Mouse (Mus musculus) gastrocnemius, postnatal 25 days (tissue): ENCODE measurements around the gene Ccdc142. TPM values are rescaled to one million over a fixed set of nuclear protein-coding genes. Genes with fewer than 3 reads are reported as not detected.

Experiments
- DNase-seq: peaks from one replicate; pipeline ENCODE4 v3.0.0; 2022
- long read RNA-seq, 2 experiments: library from polyadenylated mRNA; stranded (forward); transcript quantifications; one replicate each; pipeline ENCODE4 v2.0.0; 2021
- total RNA-seq, 2 experiments: library from RNA; stranded (reverse); gene quantifications; 1 replicate in 1 of 2; 2 replicates in 1 of 2; pipeline ENCODE4 v1.2.3; 2021

Ccdc142 gene
- 1 to 10 TPM in 1 of 2 experiments, under 1 TPM in 1; 0.54 to 1.7 TPM for total RNA-seq
- long read RNA-seq, experiment 1: 0 reads
- long read RNA-seq, experiment 2: 0 reads

DNA sequence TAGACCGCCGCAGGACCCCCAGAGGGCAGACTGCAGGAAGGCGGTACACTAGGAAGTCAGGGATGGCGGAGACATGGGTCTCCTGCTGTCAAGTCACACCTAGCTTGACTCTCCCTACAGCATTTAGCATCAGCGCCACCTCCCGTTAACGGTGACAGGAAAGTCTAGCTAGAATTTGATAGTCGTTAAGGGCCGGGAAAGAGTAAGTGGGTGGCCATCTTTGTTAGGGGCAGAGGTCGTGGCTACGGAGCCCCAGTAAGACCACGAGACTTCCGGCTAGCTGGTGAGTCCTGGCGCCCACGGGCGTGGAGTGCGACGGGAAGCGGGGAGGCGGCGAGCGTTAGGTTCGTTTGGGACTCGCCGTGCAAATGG is at the start of gene Ccdc142, which contains the start of gene Gm42688:
TSS of gene Ccdc142 (plus strand) at position 286 of the 372 bp plus-strand sequence.
TSS of gene Gm42688 (plus strand) at position 302 of the 372 bp plus-strand sequence.
- DNase-seq: peak; percentile 87

DNA sequence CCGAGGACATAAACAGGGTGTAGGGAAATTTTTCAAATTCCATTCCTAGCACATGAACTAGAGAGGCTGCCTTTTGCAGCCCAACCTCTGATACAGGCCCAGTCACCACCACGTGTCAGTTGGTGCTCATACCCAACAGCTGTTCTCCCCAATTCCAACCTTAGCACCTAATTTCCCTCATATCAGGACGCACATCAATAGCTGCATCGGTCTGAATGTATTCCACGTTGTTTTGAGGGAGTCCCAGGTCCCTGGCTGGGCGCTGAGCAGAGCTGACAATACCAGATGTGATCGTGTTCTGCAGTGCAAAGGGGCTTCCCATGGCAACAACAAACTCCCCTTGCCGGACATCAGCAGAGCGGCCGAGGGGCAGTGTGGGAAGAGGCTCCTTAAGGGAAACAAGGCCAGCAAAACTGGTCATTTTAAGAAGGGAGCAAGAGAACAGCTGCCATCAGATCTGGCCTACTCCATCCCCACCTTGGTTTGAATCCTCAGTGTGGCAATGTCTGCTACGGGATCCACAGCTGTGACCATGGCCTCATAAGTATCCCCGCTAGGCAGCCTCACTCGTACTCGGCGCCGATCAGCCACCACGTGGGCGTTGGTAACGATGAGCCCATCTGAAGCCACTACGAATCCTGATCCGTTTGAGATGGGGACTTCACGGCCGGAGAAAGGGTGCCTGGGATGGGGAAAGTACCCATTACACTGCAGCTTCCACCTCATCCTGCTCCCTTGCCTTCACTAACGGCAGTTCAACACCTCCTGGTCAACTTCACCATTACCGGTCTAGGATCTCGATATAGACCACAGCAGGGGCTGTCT is 48.1 kb upstream of the Ccdc142 start:
- DNase-seq: no peak

DNA sequence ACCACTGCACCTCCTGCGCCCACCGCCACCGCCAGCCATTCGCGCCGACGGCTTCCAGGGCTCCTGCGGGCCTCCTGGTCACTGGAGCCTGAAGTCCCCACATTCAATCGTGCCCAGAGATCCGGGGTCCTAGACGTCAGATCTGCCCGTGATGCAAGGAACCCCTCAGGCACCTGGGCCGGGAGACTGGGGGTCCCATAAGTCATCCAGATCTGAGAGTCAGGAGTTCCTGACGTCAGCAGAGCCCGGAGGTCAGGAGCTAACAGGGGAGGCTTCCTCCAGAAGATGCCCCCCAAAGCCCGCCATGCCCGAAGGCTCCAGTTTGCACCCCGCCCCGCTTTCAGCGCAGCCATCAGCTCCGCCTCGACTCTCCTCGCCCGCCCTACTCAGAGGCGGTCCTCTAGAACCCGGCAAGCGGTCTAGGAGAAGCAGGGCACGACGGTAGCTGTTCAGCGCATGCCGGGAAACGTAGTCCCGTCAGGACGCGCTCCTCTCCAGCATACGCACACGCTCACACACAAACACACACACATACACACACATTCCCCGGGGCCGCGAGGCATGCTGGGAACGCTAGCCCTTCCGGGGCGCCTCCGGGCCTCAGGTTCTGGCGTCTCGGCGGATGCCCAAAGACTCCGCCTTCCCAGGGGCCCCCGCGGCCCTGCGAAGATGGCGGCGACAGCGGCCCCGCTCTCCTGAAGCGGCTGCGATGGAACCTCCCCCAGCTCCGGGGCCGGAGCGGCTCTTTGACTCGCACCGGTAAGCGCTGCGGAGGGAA is 47.1 kb upstream of the Ccdc142 start, which contains the start of gene Aup1:
TSS of gene Aup1 (plus strand) at position 448 of the 778 bp plus-strand sequence.
- DNase-seq: peak; percentile 97

DNA sequence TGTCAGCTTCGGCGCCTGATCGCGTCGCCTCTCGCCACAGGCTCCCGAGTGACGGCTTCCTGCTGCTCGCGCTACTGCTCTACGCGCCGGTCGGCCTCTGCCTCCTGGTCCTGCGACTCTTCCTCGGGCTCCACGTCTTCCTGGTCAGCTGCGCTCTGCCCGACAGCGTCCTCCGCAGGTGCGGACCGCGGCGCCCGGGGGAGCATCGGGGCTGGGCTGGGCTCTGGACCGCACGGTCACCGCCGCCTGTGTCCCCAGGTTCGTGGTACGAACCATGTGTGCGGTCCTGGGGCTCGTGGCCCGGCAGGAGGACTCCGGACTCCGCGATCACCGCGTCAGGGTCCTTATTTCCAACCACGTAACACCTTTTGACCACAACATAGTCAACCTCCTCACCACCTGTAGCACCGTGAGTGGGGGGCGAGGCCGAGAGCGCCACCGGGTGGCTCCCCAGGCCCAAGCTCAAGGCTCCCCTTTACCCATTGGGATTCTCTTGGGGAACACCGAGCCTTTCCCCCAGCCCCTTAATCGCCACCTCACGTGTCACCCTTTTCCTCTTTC is 46.5 kb upstream of the Ccdc142 start, which contains the start of gene Htra2:
TSS of gene Htra2 (minus strand) at position 403 of the 561 bp plus-strand sequence.
- no peak for DNase-seq

DNA sequence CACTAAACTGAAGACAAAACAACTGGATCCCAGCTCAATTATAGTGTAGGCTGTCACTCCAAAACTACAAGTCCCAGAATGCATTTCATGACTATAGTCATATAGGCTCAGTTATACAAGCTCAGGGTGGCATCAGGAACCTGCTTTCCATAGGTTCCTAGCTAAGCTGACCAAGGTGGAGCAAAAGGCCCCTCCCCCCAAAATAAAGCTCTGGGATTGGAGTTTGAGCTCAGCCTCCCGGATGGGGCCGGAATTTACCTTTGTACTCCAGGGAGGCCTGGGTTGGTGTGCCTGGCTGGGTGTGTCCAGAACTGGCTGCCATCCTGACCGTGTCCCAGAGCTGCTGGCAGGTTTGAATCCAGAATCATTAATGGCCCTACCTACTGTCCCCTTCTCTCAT is 43.6 kb upstream of the Ccdc142 start, which contains the start of gene Dqx1:
TSS of gene Dqx1 (plus strand) at position 55 of the 400 bp plus-strand sequence.
- DNase-seq: no peak

DNA sequence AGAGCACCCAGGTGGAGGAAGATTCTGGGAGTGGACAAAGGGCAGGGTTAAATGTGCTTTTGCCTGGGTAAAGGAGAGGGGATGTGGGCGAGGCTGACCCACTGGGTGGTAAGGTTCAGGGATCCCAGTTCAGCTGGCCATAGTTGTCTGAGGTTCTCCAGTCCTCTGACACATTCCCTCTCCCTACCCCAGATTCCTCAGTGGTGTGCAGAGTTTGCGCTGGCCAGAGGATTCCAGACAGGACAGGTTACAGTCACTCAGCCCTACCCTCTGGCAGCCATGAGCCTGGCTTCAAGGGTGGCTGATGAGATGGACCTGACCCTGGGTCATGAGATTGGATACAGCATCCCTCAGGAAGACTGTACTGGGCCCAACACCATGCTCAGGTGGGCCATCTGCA is 42.7 kb upstream of the Ccdc142 start:
- no peak for DNase-seq

DNA sequence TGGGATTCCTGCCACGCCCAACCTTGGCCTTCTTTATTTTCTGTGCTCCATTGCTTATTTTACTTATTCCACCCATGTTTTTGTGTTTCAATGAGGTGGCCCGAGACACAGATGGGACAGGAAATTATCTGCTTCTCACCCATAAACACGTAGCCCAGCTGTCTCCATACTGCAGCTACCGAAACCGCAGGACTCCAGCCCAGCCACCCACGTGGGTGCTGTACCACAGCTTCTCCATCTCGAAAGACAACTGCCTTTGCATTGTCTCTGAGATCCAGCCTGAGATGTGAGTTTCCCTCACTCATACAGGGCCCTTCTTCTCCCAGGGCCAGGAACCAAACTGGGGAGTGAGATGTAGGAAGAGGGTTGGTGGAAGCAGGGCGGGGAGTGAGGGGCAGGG is 35.4 kb upstream of the Ccdc142 start:
- no peak for DNase-seq

DNA sequence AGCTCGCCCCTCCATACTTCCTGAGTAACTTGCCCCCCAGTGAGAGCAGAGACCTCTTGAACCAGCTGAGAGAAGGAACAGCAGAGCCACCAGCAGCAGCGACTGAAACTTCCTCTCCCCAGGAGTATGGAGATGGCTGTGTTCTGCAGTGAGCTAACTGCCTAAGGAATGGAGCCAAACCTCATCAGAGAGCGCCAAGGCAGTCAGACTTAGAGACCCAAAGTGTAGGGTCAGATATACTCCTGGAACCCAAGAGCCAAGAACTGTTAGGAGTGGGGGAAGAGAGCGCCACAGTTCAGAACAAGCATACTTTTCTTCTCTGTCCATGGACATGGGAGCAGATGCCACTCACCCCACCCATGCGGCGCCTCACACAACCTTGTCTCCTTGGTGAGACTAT is 35.0 kb upstream of the Ccdc142 start:
- DNase-seq: no peak

DNA sequence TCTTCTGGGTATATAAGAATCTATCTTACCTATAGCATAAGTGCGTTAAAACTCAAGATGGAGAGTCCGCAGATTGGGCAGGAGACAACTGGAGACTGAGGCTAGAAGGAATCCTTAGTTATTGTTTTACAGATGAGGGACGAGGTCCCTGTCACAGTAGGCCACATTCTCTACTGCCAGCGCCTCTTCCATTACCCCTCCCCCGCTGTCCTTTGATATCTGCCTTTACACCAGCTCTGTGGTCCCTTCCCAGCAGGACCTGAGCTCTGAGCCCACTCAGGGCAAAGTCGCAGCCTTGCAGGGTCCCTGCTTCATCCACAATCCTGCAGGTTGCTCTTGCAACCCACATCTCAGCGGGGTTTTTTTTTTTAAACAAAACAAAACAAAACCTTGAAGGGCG is 33.2 kb upstream of the Ccdc142 start:
- no peak for DNase-seq

DNA sequence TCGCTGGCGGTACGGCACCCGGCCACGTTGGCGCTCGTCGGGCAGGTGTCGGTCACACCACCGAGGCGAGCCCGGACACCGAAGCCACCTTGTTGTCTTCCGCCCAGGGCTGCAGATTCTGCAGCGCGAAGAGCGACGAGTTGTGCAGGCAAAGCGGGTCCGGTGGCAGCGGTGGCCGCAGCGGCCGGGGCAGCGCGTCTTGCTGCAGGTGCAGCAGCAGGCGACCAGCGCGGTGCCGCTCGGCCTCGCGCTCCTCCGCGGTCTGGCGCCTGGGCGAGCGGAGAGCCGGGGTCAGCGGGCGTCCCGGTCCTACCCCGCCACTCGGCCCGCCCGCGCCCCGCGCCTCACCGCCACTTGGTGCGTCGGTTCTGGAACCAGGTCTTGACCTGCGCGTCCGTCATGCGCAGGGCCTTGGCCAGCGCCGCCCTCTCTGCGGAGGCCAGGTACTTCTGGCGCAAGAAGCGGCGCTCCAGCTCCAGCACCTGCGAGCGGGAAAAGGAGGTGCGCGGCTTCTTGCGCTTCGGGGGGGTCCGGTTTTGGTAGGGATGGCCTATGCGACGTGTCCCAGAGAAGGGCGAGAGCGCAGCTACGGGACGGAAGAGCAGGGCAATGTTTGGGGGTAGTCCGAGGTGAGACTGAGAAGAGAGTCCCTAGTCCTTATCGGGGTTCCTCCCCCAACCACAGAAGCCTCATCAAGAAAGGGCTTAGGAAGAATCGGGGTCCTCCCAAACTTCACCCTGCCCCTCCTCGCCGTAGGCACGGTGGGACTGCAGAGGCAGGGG is 32.5 kb upstream of the Ccdc142 start:
- DNase-seq: no peak

DNA sequence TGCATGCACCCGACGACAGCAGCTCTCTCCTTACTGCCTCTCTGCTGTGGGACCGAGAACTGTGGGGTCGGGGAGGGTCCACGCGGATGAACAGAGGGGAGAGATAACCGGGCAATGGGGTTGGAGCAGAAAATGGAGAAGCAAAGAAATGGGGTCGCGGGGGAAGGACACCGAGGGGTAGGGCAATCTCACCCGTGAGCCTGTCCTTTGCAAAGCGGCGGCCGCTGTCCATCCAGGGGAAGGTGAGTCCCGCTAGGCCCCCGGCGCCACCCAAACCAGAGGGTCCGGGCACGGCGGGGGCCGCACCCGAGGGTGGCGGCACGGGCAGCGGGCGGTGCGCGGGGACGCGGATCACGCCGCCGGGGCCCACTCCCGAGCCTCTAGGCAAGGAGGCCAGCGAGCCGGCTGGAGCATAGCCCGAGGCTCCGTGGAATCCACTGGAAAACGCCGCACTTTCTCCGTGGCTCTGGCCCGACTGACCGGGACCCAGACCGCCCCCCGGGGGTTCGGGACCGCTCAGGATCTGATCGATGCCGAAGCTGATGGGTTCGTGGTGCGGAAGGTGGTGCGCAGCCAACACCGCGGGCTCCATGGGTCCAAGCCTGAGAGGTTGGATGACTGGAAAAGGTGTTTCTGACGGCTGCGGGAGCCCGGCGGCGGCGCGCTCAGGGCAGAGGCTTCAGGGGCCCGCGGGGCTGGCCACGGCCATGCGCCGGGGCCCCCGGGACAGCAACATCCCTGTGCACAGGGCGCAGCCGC is 31.7 kb upstream of the Ccdc142 start:
- no peak for DNase-seq

DNA sequence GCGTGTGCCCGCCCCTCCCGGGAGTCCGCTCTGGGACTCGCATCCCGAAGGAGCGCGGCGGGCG is 31.3 kb upstream of the Ccdc142 start, which contains the start of gene Tlx2:
TSS of gene Tlx2 (minus strand) at position 47 of the 64 bp plus-strand sequence.
- DNase-seq: no peak

DNA sequence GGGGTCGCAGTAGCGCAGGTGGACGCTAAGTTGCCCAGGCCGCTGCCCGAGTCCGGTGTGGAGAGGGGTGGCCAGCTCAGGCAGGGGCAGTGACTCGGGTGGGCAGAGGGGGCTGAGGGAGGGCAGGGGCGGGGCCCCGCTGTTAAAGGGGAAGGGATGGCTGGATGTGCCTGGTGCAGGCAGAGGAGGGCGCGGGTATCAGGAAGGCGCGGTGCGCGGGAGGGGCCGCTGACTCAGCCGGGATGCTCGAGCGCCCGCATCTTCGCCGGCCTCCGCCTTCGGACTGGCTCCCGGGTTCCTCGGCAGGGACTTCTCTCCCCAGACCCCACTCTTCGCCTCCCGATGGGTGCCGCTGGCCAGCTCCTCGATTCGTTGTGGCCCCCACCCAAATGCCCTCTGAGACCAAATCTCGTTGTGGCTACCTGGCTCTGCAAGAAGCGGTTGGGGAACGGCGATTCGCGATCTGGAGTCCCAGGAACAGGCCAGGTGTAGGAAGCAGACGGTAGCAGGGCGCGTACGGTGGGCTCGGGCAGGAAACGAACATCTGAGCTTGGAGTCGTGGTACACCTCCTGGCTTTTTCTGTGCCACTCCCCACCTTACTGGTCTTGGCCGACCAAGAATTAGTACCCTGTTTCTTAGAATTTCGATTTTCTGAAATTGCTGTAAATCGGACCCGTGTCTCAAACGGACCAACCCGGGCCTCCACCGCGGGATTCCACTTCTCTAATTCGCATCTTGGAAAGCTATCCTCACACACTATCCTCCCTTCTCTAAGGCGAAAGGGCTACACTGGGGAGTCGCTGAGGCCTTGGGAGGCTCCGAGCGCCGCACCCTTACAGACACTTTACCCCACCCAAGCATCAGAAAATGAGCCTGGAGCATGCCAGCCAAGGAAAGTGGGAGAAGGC is 30.8 kb upstream of the Ccdc142 start:
- no peak for DNase-seq

DNA sequence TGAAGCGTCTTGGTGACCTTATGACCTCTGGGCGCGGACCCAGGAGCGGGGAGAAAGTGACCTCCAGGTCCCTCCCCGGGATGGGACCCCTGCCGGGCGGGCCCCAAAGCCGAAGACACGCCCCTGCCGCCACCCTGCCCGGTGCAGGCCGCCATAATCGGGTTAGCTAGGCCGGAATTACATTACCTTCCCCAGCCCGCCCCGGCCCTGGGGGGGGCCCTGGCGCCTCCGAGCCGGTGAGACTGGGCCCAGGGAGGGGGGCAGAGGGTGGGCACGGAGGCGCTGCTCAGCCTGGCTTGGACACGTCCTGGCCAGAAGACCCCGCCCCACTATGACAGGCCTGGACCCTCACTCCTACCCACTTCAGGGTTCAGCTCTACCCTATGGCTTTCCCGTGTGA is 30.2 kb upstream of the Ccdc142 start:
- no peak for DNase-seq

DNA sequence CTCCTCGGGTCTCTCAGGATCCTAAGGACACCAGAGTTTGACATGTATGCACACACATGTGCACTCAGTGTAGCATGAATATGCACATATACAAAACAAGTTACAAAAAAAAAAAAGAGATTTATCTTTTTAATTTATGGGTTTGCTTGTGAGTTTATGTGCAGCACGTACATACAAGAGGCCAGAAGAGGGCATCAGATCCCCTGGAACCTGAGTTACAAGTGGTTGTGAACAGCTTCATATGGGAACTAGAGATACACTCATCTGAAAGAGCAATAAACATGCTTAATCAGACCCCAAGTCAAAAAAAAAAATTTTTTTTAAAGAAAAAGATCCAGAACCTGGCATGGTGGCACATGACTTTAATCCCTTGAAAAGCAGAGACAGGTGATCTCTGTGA is 26.4 kb upstream of the Ccdc142 start:
- no peak for DNase-seq

DNA sequence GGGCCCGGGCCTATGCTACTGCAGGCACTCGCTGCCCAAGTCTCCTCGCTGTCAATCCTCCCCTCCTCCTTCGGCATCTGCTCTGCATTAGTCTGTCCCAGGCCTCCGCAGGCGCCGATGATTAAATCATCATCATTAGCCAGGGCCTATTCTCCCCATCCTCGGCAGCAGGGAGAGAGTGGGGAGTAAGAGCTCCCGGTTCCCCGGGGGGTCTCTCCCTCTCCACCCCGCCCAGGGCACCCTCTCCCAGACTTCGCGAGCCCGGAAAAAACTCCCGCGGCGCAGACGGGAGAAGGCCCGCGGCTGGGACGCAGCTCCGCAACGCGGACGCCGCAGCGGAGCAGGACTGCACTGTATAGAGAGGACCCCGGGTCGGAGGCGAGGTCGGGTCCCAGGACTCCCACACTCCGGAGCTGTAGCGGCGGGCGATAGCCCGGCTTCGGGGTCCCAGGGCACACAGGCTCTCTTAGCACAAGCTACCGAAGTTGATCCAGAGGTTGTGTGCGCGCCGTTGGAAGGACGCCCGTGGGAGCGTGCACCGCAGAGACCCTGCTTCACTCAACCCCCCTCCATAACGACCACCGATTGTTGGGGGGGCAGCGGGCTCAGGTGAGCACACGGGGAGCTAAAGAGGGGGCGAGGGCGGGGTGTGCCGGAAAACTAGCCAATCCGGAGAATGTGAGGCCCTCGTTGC is 23.6 kb upstream of the Ccdc142 start, which contains the start of gene Pcgf1:
TSS of gene Pcgf1 (plus strand) at position 240 of the 694 bp plus-strand sequence.
- no peak for DNase-seq

DNA sequence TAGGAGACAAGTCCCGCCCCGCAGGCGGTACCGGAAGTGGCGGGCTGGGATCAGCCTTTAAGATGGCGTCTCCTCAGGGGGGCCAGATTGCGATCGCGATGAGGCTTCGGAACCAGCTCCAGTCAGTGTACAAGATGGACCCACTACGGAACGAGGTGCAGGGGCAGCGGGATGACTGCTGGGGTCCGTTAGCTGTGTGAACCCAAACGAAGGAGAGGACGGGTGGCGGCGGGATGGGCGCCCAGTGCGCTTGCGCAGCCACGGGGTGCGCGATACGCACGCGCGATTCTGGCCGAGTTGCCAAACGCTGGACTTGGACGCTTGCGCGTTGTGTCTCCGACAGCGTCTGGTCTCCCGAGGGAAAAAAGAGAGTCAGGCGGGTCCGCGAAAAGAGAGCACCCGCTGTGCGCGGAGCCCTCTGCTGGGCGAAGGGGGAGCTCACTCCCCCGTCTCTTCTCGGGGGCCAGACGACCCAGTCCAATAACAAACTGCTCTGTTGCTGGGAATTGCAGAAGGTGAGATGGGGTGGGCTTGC is 23.0 kb upstream of the Ccdc142 start:
- peak; percentile 97 for DNase-seq

DNA sequence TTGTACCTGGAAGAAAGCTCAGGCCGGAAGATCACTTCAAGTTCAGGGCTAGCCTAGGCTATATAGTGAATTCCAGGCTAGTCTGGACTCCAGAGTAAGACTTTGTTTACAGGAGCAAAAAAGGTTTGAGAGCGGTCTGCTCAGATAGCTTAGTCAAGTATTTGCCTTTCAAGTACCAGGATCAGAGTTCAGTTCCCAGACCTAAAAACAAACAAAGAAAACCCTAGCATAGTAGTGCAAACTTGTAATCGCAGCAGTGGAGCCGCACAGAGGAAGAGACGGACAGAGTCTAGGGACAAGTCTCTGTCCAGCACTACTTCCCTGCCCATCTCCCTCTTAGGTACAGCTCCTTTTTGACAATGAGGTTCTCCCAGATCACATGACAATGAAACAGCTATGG is 21.2 kb upstream of the Ccdc142 start:
- DNase-seq: no peak

DNA sequence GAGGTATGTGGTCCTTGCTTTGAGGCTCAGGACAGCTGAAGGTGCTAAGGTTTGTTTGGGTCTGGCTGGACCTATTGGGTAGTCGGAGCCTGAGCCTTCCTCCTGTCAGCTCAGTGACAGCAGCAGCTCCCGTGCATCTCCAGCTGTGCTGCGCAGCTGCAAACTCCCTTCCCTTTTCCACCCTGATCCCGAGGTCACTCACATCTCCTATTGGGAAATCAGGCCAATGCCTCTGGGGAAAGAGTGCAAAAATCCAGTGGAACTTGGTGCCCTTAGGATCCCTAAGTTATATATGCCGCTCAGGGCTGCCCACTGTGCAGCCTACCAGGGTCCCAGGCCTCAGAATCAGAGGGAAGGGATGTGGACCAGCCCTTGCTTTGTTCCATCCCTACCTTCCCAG is 17.9 kb upstream of the Ccdc142 start:
- DNase-seq: no peak

DNA sequence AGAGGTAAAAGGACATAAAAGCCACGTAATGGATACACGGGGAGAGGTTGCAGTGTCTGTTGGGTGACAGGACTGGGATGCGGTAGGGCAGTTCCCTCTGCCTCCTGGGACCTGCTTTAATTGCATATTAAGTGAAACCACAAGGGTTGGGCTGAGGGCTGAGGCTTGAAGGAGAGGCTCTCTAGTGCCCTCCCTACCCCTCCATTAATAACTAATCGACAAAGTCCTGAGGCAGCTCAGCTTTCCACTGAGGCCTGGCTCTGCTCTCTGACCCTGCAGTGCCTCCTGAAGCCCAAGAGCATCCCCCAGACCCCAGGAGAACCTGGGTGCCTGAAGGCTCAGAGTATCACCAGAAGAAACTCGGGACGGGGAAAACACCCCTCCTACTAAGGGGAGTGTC is 16.9 kb upstream of the Ccdc142 start:
- no peak for DNase-seq
